Mouse (Mus musculus): ENCODE data around the gene Eif4g3.
A peak's percentile ranks its signal among the peaks of the same experiment; 100 is the strongest.

Eif4g3 gene

GRCm38 (mm10) chr4:138217951-138218685, 225.3 kb downstream of the Eif4g3 start:
- DNase-seq (ENCODE audit: low spot score in 2 of 2): peak; percentile 26 to 46

GRCm38 (mm10) chr4:138219331-138219730, 226.5 kb downstream of the Eif4g3 start:
- no peak for DNase-seq (ENCODE audit: low spot score in 2 of 2)

- DNase-seq (ENCODE audit: low spot score in 2 of 2): no peak
Measured at GRCm38 (mm10) chr4:138220761-138221160, 227.9 kb downstream of the Eif4g3 start.

- no peak for DNase-seq (ENCODE audit: low spot score in 2 of 2)
Measured at GRCm38 (mm10) chr4:138221406-138221805, 228.6 kb downstream of the Eif4g3 start.

- DNase-seq (ENCODE audit: low spot score in 2 of 2): no peak
Measured at GRCm38 (mm10) chr4:138222396-138222795, 229.6 kb downstream of the Eif4g3 start.

- no peak for DNase-seq (ENCODE audit: low spot score in 2 of 2)
Measured at GRCm38 (mm10) chr4:138223623-138224022, 230.8 kb downstream of the Eif4g3 start.

GRCm38 (mm10) chr4:138246756-138247665, 254.2 kb downstream of the Eif4g3 start:
- no peak for DNase-seq (ENCODE audit: low spot score in 2 of 2)

- DNase-seq (ENCODE audit: low spot score in 2 of 2): peak; percentile 62 to 81
Measured at GRCm38 (mm10) chr4:138250088-138250960, 257.5 kb downstream of the Eif4g3 start, which contains the start of the genes Sh2d5 and Kif17. Gene Sh2d5 (plus strand): TSS chr4:138250403. Gene Kif17 (plus strand): TSS chr4:138250435.

- no peak for DNase-seq (ENCODE audit: low spot score in 2 of 2)
Measured at GRCm38 (mm10) chr4:138251819-138252218, 259.0 kb downstream of the Eif4g3 start.

GRCm38 (mm10) chr4:138252231-138252630, 259.4 kb downstream of the Eif4g3 start:
- DNase-seq (ENCODE audit: low spot score in 2 of 2): no peak

- peak in 1 of 2 experiments; percentile 29 for DNase-seq (ENCODE audit: low spot score in 2 of 2)
Measured at GRCm38 (mm10) chr4:138257116-138257687, 264.4 kb downstream of the Eif4g3 start.

Measured in spleen, postnatal 10 days (tissue).